Mouse (Mus musculus) midbrain, postnatal 0 days (tissue): ENCODE data around the gene Fmo3. TPM values are rescaled to one million over a fixed set of nuclear protein-coding genes. Genes with fewer than 3 reads are reported as not detected.

Experiments
- ATAC-seq: fragments of 200-750 bp; cut with Nextera tagmentation; 2 replicates; pipeline ENCODE4 v1.8.0; 2017; ENCODE audit warnings: moderate number of reproducible peaks, mild to moderate bottlenecking, moderate TSS enrichment, moderate library complexity; ENCODE audit not compliant: low FRiP score
- DNase-seq: peaks from one replicate; pipeline ENCODE4 v3.0.0-alpha.2; 2015; ENCODE audit warnings: low spot score
- H3K27ac ChIP-seq: fragments of 300-500 bp; sonication (generic); 2 replicates; pipeline ENCODE4 v1.5.1; 2014; ENCODE audit warnings: low read depth, mild to moderate bottlenecking, low read length, mixed read lengths
- H3K27me3 ChIP-seq: fragments of 300-500 bp; sonication (generic); 2 replicates; pipeline ENCODE4 v1.6.1; 2014; ENCODE audit warnings: low read length, control low read depth, mixed read lengths; ENCODE audit not compliant: insufficient read depth
- H3K36me3 ChIP-seq: fragments of 300-500 bp; sonication (generic); 2 replicates; pipeline ENCODE4 v1.6.1; 2014; ENCODE audit warnings: low read length, control low read depth, mixed read lengths; ENCODE audit not compliant: insufficient read depth
- H3K4me1 ChIP-seq: fragments of 300-500 bp; sonication (generic); 2 replicates; pipeline ENCODE4 v1.6.1; 2014; ENCODE audit warnings: mild to moderate bottlenecking, control low read depth, antibody characterized with exemption, low read length, mixed read lengths; ENCODE audit not compliant: insufficient read depth
- H3K4me2 ChIP-seq: fragments of 300-500 bp; sonication (generic); 2 replicates; pipeline ENCODE4 v1.6.1; 2014; ENCODE audit warnings: low read depth, mild to moderate bottlenecking, low read length, mixed read lengths; ENCODE audit not compliant: poor library complexity, severe bottlenecking
- H3K4me3 ChIP-seq: fragments of 300-500 bp; sonication (generic); 2 replicates; pipeline ENCODE4 v1.5.1; 2014; ENCODE audit warnings: low read depth, mild to moderate bottlenecking, low read length, moderate library complexity
- H3K9ac ChIP-seq: fragments of 300-500 bp; sonication (generic); replicated peaks from 2 replicates; pipeline ENCODE4 v1.6.1; 2014; ENCODE audit warnings: mild to moderate bottlenecking, low read length, moderate library complexity, mixed read lengths; ENCODE audit not compliant: poor library complexity, severe bottlenecking
- H3K9me3 ChIP-seq: fragments of 300-500 bp; sonication (generic); 2 replicates; pipeline ENCODE4 v1.6.1; 2016; ENCODE audit warnings: low read length, control low read depth
- CTCF ChIP-seq: IDR thresholded peaks from 2 replicates; pipeline ENCODE4 v1.5.1; 2016; ENCODE audit warnings: antibody characterized with exemption, mild to moderate bottlenecking
- WGBS: fragments of 180-500 bp; shearing (Covaris S2); extraction: QIAGEN DNeasy Blood & Tissue Kit; methylation state at CpG from one replicate; pipeline ENCODE4 v1.1.7; 2014; 5-methylcytosine and 5-hydroxymethylcytosine counted together
- polyA plus RNA-seq: library from polyadenylated mRNA; unstranded; fragments of >200 nt; fragmentation: Nextera tagmentation; extraction: Ambion mirVana; gene quantifications from 2 replicates; pipeline ENCODE4 v1.2.1, GENCODE M21; 2015
- total RNA-seq: library from RNA; depleted of rRNA; stranded (reverse); fragments of >200 nt; gene quantifications from 2 replicates; pipeline ENCODE4 v1.2.3, GENCODE M21; 2014

Gene Fmo3
- total and polyA plus RNA-seq, 2 experiments from 2014 or later = not detected

DNA sequence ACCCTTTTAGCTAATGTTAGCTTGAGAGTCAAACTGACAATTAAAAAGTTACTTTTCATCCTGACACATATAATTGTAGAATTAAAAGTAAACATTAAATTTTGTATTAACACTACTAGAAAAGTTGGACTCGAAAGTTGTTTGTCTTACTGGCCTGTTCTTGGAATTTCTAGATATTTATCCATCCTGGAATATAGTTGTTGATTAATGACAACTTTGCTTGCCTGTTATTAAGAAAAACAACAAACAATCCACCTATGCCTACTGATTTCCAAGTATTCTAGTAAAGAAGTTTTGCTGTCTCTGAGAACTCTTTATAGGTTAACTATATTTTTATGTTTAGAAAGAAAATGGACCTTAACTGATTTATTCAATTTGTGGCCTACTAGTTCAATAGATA is 2.4 kb upstream of the Fmo3 start:
- Histone ChIP-seq H3K27ac (no peak overlapping the region), H3K4me1 (no peaks in the 10 kb centered on the region), H3K9me3 (no peaks in the 10 kb centered on the region), H3K9ac (no peak overlapping the region), H3K27me3 (no peaks in the 10 kb centered on the region), H3K4me2 (no peak overlapping the region), H3K4me3 (no peak overlapping the region), H3K36me3 (no peaks in the 10 kb centered on the region)
- no peak for TF ChIP-seq CTCF
- ATAC-seq (no peak), DNase-seq (no peak)
- WGBS = 96% methylated on average over 1 of the region's 1 CpGs

DNA sequence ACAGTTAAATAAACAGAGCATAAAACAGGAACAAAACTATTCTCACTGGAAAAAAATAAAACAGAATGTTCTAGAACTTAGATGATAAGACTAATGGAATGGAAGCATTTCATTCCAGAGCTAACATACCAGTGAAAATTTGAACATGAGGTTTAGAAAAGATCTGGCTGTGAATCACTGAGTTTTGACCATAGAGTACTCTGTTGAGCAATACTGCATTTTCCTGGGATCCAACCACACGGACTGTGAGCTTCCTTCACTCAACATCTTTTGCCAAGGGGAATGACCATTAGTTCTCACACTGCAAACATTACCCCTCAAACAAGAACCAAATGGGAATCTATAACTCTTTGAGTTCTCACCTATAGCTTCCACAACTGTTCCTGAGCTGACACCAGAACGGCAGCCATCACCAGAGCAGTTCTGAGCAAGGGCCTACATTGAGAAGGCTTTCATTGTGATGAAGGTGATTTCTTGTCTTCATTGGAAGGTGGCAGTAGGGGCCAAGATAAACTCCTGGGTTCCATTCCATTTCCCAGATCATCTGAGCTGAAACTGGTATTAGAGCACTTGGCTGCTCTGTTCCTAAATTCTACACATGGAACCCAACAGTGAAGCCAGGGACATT is 1.9 kb upstream of the Fmo3 start:
- Histone ChIP-seq H3K27me3 (no peaks in the 10 kb centered on the region), H3K4me2 (no peak overlapping the region), H3K4me3 (no peak overlapping the region), H3K4me1 (no peaks in the 10 kb centered on the region), H3K9ac (no peak overlapping the region), H3K27ac (no peak overlapping the region), H3K9me3 (no peaks in the 10 kb centered on the region), H3K36me3 (no peaks in the 10 kb centered on the region)
- WGBS = 90% methylated on average over 2 of the region's 2 CpGs
- ATAC-seq (no peak), DNase-seq (no peak)
- TF ChIP-seq CTCF = no peak

GRCm38 (mm10) chr1:162963556-162963955 is 20.8 kb downstream of the Fmo3 start:
- no peak overlapping the region for H3K27ac ChIP-seq
- H3K4me1 ChIP-seq = no peaks in the 10 kb centered on the region
- TF ChIP-seq CTCF = no peak
- ATAC-seq (no peak), DNase-seq (no peak)
- no peaks in the 10 kb centered on the region for H3K9me3 ChIP-seq
- H3K27me3 ChIP-seq = no peaks in the 10 kb centered on the region
- no peak overlapping the region for H3K4me3 ChIP-seq
- no peaks in the 10 kb centered on the region for H3K36me3 ChIP-seq
- H3K9ac ChIP-seq = no peak overlapping the region
- no peak overlapping the region for H3K4me2 ChIP-seq
- 76% methylated on average over 2 of the region's 2 CpGs for WGBS

DNA sequence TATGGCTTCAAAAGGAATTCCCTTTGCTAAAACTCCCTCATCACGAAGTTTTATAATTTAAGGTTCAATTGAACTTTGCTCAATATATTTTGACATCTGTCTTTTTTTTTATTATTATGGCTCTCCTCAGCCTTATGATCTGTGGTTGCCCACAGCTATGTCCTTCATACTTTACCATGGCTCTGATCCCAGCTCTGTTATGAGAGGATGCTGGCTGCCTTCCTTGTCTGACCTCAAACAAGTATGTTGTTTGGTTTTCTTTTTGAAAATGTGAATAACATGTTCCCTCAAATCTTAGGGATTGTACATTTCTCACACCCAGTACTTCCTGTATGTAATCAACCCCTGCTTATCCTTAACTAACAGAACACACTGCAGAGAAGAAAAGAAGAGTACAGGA is 26.9 kb downstream of the Fmo3 start:
- H3K4me3 ChIP-seq = no peak overlapping the region
- H3K27ac ChIP-seq = no peak overlapping the region
- no peaks in the 10 kb centered on the region for H3K27me3 ChIP-seq
- TF ChIP-seq CTCF = no peak
- ATAC-seq = no peak
- no peak overlapping the region for H3K9ac ChIP-seq
- no peak overlapping the region for H3K4me2 ChIP-seq
- DNase-seq = no peak
- no peaks in the 10 kb centered on the region for H3K36me3 ChIP-seq
- 90% methylated on average over 1 of the region's 1 CpGs for WGBS
- no peaks in the 10 kb centered on the region for H3K9me3 ChIP-seq
- H3K4me1 ChIP-seq = no peaks in the 10 kb centered on the region

DNA sequence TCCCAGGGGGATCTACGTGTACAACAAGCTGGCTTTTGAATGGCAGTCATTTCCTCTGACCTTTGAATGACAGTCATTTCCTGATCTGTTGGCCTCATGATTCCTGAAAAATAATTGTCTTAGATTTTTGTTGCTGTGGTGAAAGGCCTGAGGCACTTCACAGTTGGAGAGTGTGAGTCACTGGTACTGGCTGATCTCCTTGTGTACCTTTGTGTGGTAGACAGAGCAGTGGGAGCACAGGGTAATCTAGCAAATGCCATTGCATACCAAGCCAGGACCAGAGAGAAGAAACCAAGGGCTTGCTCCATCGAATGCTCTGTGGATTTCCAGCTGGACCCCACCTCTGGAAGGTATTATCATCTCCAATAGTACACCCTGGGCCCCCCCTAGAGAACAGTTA is 31.2 kb downstream of the Fmo3 start:
- TF ChIP-seq CTCF = no peak
- DNase-seq (no peak), ATAC-seq (no peak)
- no peaks in the 10 kb centered on the region for H3K4me1 ChIP-seq
- no peak overlapping the region for H3K27ac ChIP-seq
- WGBS = 60% methylated on average over 2 of the region's 2 CpGs
- H3K9ac ChIP-seq = no peak overlapping the region
- H3K4me3 ChIP-seq = no peak overlapping the region
- no peaks in the 10 kb centered on the region for H3K36me3 ChIP-seq
- H3K27me3 ChIP-seq = no peaks in the 10 kb centered on the region
- H3K4me2 ChIP-seq = no peak overlapping the region
- H3K9me3 ChIP-seq = no peaks in the 10 kb centered on the region

GRCm38 (mm10) chr1:162949763-162950162 is 34.6 kb downstream of the Fmo3 start:
- DNase-seq (no peak), ATAC-seq (no peak)
- Histone ChIP-seq H3K27me3 (no peaks in the 10 kb centered on the region), H3K4me3 (no peak overlapping the region), H3K9ac (no peak overlapping the region), H3K36me3 (no peaks in the 10 kb centered on the region), H3K4me2 (no peak overlapping the region), H3K27ac (no peak overlapping the region), H3K4me1 (no peaks in the 10 kb centered on the region), H3K9me3 (no peaks in the 10 kb centered on the region)
- no peak for TF ChIP-seq CTCF
- WGBS = 96% methylated on average over 1 of the region's 1 CpGs
